ENCODE assay signal across 33 mouse cellular contexts in genomic region chr6:121232652-121233051, GRCm38 (mm10). TPM values are rescaled to one million over a fixed set of nuclear protein-coding genes. Genes with fewer than 3 reads are reported as not detected.
"Had no signal": no experiment of that assay in that cellular context is flagged by ENCODE, and none has a peak within 500 bp of the region (broad histone marks: within the 10 kb centered on the region; RNA-seq: fewer than 3 reads in every experiment).

No protein-coding gene starts in this region.

- H3K9ac ChIP-seq: limb, embryonic 12.5 days; limb, embryonic 13.5 days; limb, embryonic 15.5 days; liver, embryonic 12.5 days; liver, embryonic 13.5 days; liver, embryonic 14.5 days; liver, embryonic 15.5 days; liver, postnatal 0 days; lung, embryonic 14.5 days; lung, embryonic 15.5 days; midbrain, embryonic 12.5 days; midbrain, embryonic 13.5 days; midbrain, embryonic 15.5 days; neural tube, embryonic 12.5 days had no signal

- ATAC-seq: liver, embryonic 12.5 days; liver, postnatal 0 days; lung, postnatal 0 days; midbrain, embryonic 13.5 days; midbrain, embryonic 15.5 days; midbrain, embryonic 16.5 days had no signal

- H3K36me3 ChIP-seq: limb, embryonic 10.5 days; limb, embryonic 12.5 days; limb, embryonic 13.5 days; limb, embryonic 15.5 days; liver, embryonic 12.5 days; liver, embryonic 13.5 days; liver, embryonic 15.5 days; lung, embryonic 15.5 days; midbrain, embryonic 10.5 days; midbrain, embryonic 12.5 days; midbrain, embryonic 13.5 days; midbrain, embryonic 15.5 days; neural tube, embryonic 12.5 days had no signal

- H3K4me2 ChIP-seq: limb, embryonic 12.5 days; limb, embryonic 13.5 days; limb, embryonic 15.5 days; liver, embryonic 11.5 days; liver, embryonic 12.5 days; liver, embryonic 13.5 days; liver, embryonic 15.5 days; lung, embryonic 14.5 days; lung, embryonic 15.5 days; midbrain, embryonic 11.5 days; midbrain, embryonic 12.5 days; midbrain, embryonic 13.5 days; midbrain, embryonic 15.5 days; neural tube, embryonic 12.5 days had no signal

- H3K4me3 ChIP-seq: limb, embryonic 10.5 days; limb, embryonic 12.5 days; limb, embryonic 13.5 days; limb, embryonic 15.5 days; liver, embryonic 12.5 days; liver, embryonic 13.5 days; liver, embryonic 15.5 days; lung, embryonic 15.5 days; megakaryocyte, embryonic 14.5 days; midbrain, embryonic 10.5 days; midbrain, embryonic 12.5 days; midbrain, embryonic 13.5 days; midbrain, embryonic 15.5 days; myocyte; neural tube, embryonic 12.5 days had no signal

- H3K4me1 ChIP-seq: limb, embryonic 12.5 days; limb, embryonic 13.5 days; limb, embryonic 15.5 days; liver, embryonic 12.5 days; liver, embryonic 13.5 days; lung, embryonic 15.5 days; midbrain, embryonic 10.5 days; midbrain, embryonic 12.5 days; midbrain, embryonic 13.5 days; midbrain, embryonic 15.5 days; neural tube, embryonic 12.5 days had no signal

- H3K9me3 ChIP-seq: limb, embryonic 10.5 days; limb, embryonic 12.5 days; limb, embryonic 13.5 days; limb, embryonic 15.5 days; liver, embryonic 12.5 days; liver, embryonic 13.5 days; liver, embryonic 15.5 days; lung, embryonic 15.5 days; megakaryocyte, embryonic 14.5 days; midbrain, embryonic 10.5 days; midbrain, embryonic 12.5 days; midbrain, embryonic 13.5 days; midbrain, embryonic 15.5 days; neural tube, embryonic 12.5 days had no signal

- DNase-seq: left cerebral cortex, postnatal 4 days; liver; liver, embryonic 13.5 days; liver, postnatal 0 days; lung, adult 18-20 months; lung, adult 2 months; lung, embryonic 14.5 days; lung, postnatal 10 days; lung, postnatal 14 days; lung, postnatal 36 days; lung, postnatal 4 days; midbrain, embryonic 14.5 days had no signal

- H3K27ac ChIP-seq: limb, embryonic 10.5 days; limb, embryonic 12.5 days; limb, embryonic 13.5 days; limb, embryonic 15.5 days; liver, embryonic 12.5 days; liver, embryonic 13.5 days; liver, embryonic 14.5 days; liver, embryonic 15.5 days; lung, embryonic 15.5 days; macrophage; midbrain, embryonic 10.5 days; midbrain, embryonic 12.5 days; midbrain, embryonic 13.5 days; midbrain, embryonic 15.5 days; neural tube, embryonic 12.5 days had no signal

- H3K27me3 ChIP-seq: limb, embryonic 12.5 days; limb, embryonic 13.5 days; limb, embryonic 15.5 days; liver, embryonic 12.5 days; liver, embryonic 13.5 days; liver, embryonic 15.5 days; lung, embryonic 15.5 days; megakaryocyte, embryonic 14.5 days; midbrain, embryonic 12.5 days; midbrain, embryonic 13.5 days; midbrain, embryonic 15.5 days; neural tube, embryonic 12.5 days had no signal

RNA-seq across cellular contexts. Expression of gene Usp18, which starts 13.1 kb away (rescaled TPM):
- total RNA-seq: left cerebral cortex, postnatal 14 days; left cerebral cortex, postnatal 4 days had no signal

RNA-seq across cellular contexts. Expression of gene Tuba8, which starts 22.2 kb away (rescaled TPM):
- polyA plus RNA-seq: midbrain, embryonic 12.5 days; myocyte had no signal
